Mouse (Mus musculus) MEL (cell line): ENCODE data around the gene Ccdc57. TPM values are rescaled to one million over a fixed set of nuclear protein-coding genes. Genes with fewer than 3 reads are reported as not detected.

Experiments used
- DNase-seq: peaks from one replicate; pipeline ENCODE4 v3.0.0; 2011; ENCODE audit warnings: low read depth, low spot score
- H3K27ac ChIP-seq: 2 replicates; pipeline ENCODE4 v1.5.1; 2012; ENCODE audit warnings: low read depth, mild to moderate bottlenecking, control low read depth, low read length, moderate library complexity; ENCODE audit not compliant: control insufficient read depth
- H3K27me3 ChIP-seq, 2 experiments: fragments of 150-350 bp in 1 of 2; sonication (generic) in 1 of 2; 2 replicates each; pipeline ENCODE4 v1.6.1; 2012; ENCODE audit warnings: low read length in 2 of 2, mild to moderate bottlenecking in 2 of 2, improper control_type of control experiment in 1 of 2, moderate library complexity in 1 of 2; ENCODE audit not compliant: insufficient read depth in 2 of 2, control insufficient read depth in 1 of 2
- H3K36me3 ChIP-seq, 2 experiments: 2 replicates each; pipeline ENCODE4 v1.6.1; 2012 to 2014; ENCODE audit warnings: low read length in 2 of 2, improper control_type of control experiment in 1 of 2, inconsistent platforms in 1 of 2, mild to moderate bottlenecking in 1 of 2; ENCODE audit not compliant: insufficient read depth in 2 of 2, control insufficient read depth in 1 of 2
- H3K4me1 ChIP-seq, 2 experiments: fragments of 150-350 bp in 1 of 2; sonication (generic) in 1 of 2; 2 replicates each; pipeline ENCODE4 v1.6.1; 2012; ENCODE audit warnings: low read length in 2 of 2, improper control_type of control experiment in 1 of 2, mild to moderate bottlenecking in 1 of 2; ENCODE audit not compliant: insufficient read depth in 2 of 2, control insufficient read depth in 1 of 2
- H3K4me3 ChIP-seq, 2 experiments: fragments of 150-350 bp in 1 of 2; sonication (generic) in 1 of 2; 2 replicates each; pipeline ENCODE4 v1.5.1; 2012; ENCODE audit warnings: low read depth in 2 of 2, low read length in 2 of 2, mild to moderate bottlenecking in 2 of 2, moderate library complexity in 2 of 2, control low read depth in 1 of 2, improper control_type of control experiment in 1 of 2; ENCODE audit not compliant: control insufficient read depth in 1 of 2, insufficient read depth in 1 of 2
- H3K79me2 ChIP-seq: 2 replicates; pipeline ENCODE4 v1.6.1; 2012; ENCODE audit warnings: mild to moderate bottlenecking, low read length, moderate library complexity; ENCODE audit not compliant: control insufficient read depth, poor library complexity, insufficient read depth
- H3K9ac ChIP-seq: 2 replicates; pipeline ENCODE4 v1.6.1; 2012; ENCODE audit warnings: low read depth, mild to moderate bottlenecking, control low read depth, low read length, moderate library complexity; ENCODE audit not compliant: control insufficient read depth, poor library complexity, severe bottlenecking
- H3K9me3 ChIP-seq: fragments of 150-350 bp; sonication (generic); replicated peaks from 2 replicates; pipeline ENCODE4 v1.6.1; 2012; ENCODE audit warnings: mild to moderate bottlenecking, low read length, improper control_type of control experiment, moderate library complexity; ENCODE audit not compliant: insufficient read depth
- BHLHE40 ChIP-seq: IDR thresholded peaks from 2 replicates; pipeline ENCODE4 v1.6.1; 2012; ENCODE audit warnings: low read depth, mild to moderate bottlenecking, inconsistent platforms, low read length, improper control_type of control experiment, borderline replicate concordance
- CHD1 ChIP-seq: IDR thresholded peaks from 2 replicates; pipeline ENCODE4 v1.6.1; 2012; ENCODE audit warnings: low read depth, mild to moderate bottlenecking, inconsistent platforms, low read length, improper control_type of control experiment
- CHD2 ChIP-seq: IDR thresholded peaks from 2 replicates; pipeline ENCODE4 v1.6.1; 2011; ENCODE audit warnings: low read length, improper control_type of control experiment
- ELF1 ChIP-seq: IDR thresholded peaks from 2 replicates; pipeline ENCODE4 v1.6.1; 2014; ENCODE audit warnings: low read depth, mild to moderate bottlenecking, inconsistent platforms, low read length, improper control_type of control experiment, moderate library complexity
- ETS1 ChIP-seq: IDR thresholded peaks from 2 replicates; pipeline ENCODE4 v1.6.1; 2012; ENCODE audit warnings: low read depth, mild to moderate bottlenecking, inconsistent platforms, low read length, improper control_type of control experiment, moderate library complexity
- GABPA ChIP-seq: IDR thresholded peaks from 2 replicates; pipeline ENCODE4 v1.6.1; 2012; ENCODE audit warnings: low read depth, mild to moderate bottlenecking, inconsistent platforms, low read length, improper control_type of control experiment, moderate library complexity
- GATA1 ChIP-seq: IDR thresholded peaks from 2 replicates; pipeline ENCODE4 v1.6.1; 2011; ENCODE audit warnings: low read depth, low read length, improper control_type of control experiment
- HCFC1 ChIP-seq: IDR thresholded peaks from 2 replicates; pipeline ENCODE4 v1.6.1; 2012; ENCODE audit warnings: low read depth, mild to moderate bottlenecking, inconsistent platforms, low read length, improper control_type of control experiment, moderate library complexity
- JUND ChIP-seq: IDR thresholded peaks from 2 replicates; pipeline ENCODE4 v1.6.1; 2011; ENCODE audit warnings: low read depth, mild to moderate bottlenecking, improper control_type of control experiment, low read length
- KAT2A ChIP-seq: conservative IDR thresholded peaks from 2 replicates; pipeline ENCODE4 v1.6.1; 2012; ENCODE audit warnings: low read depth, low read length, improper control_type of control experiment, inconsistent platforms
- MAFK ChIP-seq: IDR thresholded peaks from 2 replicates; pipeline ENCODE4 v1.6.1; 2011; ENCODE audit warnings: low read depth, mild to moderate bottlenecking, low read length, improper control_type of control experiment, borderline replicate concordance
- MAZ ChIP-seq: IDR thresholded peaks from 2 replicates; pipeline ENCODE4 v1.6.1; 2012; ENCODE audit warnings: low read depth, mild to moderate bottlenecking, inconsistent platforms, low read length, improper control_type of control experiment
- MEF2A ChIP-seq: IDR thresholded peaks from 2 replicates; pipeline ENCODE4 v1.6.1; 2014; ENCODE audit warnings: low read depth, mild to moderate bottlenecking, inconsistent platforms, low read length, improper control_type of control experiment; ENCODE audit not compliant: poor library complexity, insufficient replicate concordance, severe bottlenecking; ENCODE audit errors: extremely low read depth
- MYB ChIP-seq: IDR thresholded peaks from 2 replicates; pipeline ENCODE4 v1.6.1; 2011; ENCODE audit warnings: mild to moderate bottlenecking, low read depth, low read length, improper control_type of control experiment
- MYC ChIP-seq: IDR thresholded peaks from 2 replicates; pipeline ENCODE4 v1.6.1; 2011; ENCODE audit warnings: low read depth, mild to moderate bottlenecking, low read length, improper control_type of control experiment, moderate library complexity
- NELFE ChIP-seq: IDR thresholded peaks from 2 replicates; pipeline ENCODE4 v1.6.1; 2011; ENCODE audit warnings: low read depth, low read length, improper control_type of control experiment
- NRF1 ChIP-seq: IDR thresholded peaks from 2 replicates; pipeline ENCODE4 v1.6.1; 2014; ENCODE audit warnings: low read depth, mild to moderate bottlenecking, inconsistent platforms, low read length, improper control_type of control experiment, moderate library complexity; ENCODE audit not compliant: poor library complexity, insufficient read depth, severe bottlenecking
- POLR2A ChIP-seq, 2 experiments: IDR thresholded peaks; 2 replicates each; pipeline ENCODE4 v1.6.1; 2011 to 2012; ENCODE audit warnings: low read length in 2 of 2, mild to moderate bottlenecking in 2 of 2, control low read depth in 1 of 2, improper control_type of control experiment in 1 of 2, low read depth in 1 of 2, moderate library complexity in 1 of 2; ENCODE audit not compliant: control insufficient read depth in 1 of 2, insufficient read depth in 1 of 2, poor library complexity in 1 of 2
- POLR2AphosphoS2 ChIP-seq: IDR thresholded peaks from 2 replicates; pipeline ENCODE4 v1.6.1; 2011; ENCODE audit warnings: low read length, improper control_type of control experiment
- POLR2AphosphoS5 ChIP-seq: IDR thresholded peaks from 2 replicates; pipeline ENCODE4 v1.6.1; 2012; ENCODE audit warnings: low read depth, borderline replicate concordance, mild to moderate bottlenecking, inconsistent platforms, low read length, moderate library complexity, mixed read lengths
- RAD21 ChIP-seq: IDR thresholded peaks from 2 replicates; pipeline ENCODE4 v1.6.1; 2011; ENCODE audit warnings: mild to moderate bottlenecking, low read depth, low read length, improper control_type of control experiment
- RCOR1 ChIP-seq: IDR thresholded peaks from 2 replicates; pipeline ENCODE4 v1.6.1; 2012; ENCODE audit warnings: low read depth, mild to moderate bottlenecking, inconsistent platforms, low read length, improper control_type of control experiment
- SIN3A ChIP-seq: IDR thresholded peaks from 2 replicates; pipeline ENCODE4 v1.6.1; 2012; ENCODE audit warnings: low read length, improper control_type of control experiment, inconsistent platforms
- TAL1 ChIP-seq: IDR thresholded peaks from 2 replicates; pipeline ENCODE4 v1.6.1; 2012; ENCODE audit warnings: mild to moderate bottlenecking, inconsistent platforms, low read length, moderate library complexity, mixed read lengths
- TBP ChIP-seq: IDR thresholded peaks from 2 replicates; pipeline ENCODE4 v1.8.0; 2011; ENCODE audit warnings: low read depth, low read length, improper control_type of control experiment
- TCF12 ChIP-seq: IDR thresholded peaks from 2 replicates; pipeline ENCODE4 v1.6.1; 2014; ENCODE audit warnings: low read depth, mild to moderate bottlenecking, inconsistent platforms, low read length, improper control_type of control experiment, moderate library complexity
- USF1 ChIP-seq: IDR thresholded peaks from 2 replicates; pipeline ENCODE4 v1.6.1; 2014; ENCODE audit warnings: low read depth, mild to moderate bottlenecking, inconsistent platforms, low read length, improper control_type of control experiment, moderate library complexity
- USF2 ChIP-seq, 2 experiments: IDR thresholded peaks; 2 replicates each; pipeline ENCODE4 v1.6.1; 2011 to 2012; ENCODE audit warnings: improper control_type of control experiment in 2 of 2, low read length in 2 of 2, borderline replicate concordance in 1 of 2, inconsistent platforms in 1 of 2, low read depth in 1 of 2, mild to moderate bottlenecking in 1 of 2; ENCODE audit not compliant: insufficient read depth in 1 of 2
- ZC3H11A ChIP-seq: IDR thresholded peaks from 2 replicates; pipeline ENCODE4 v1.6.1; 2012; ENCODE audit warnings: low read depth, mild to moderate bottlenecking, inconsistent platforms, low read length, improper control_type of control experiment
- ZKSCAN1 ChIP-seq: IDR thresholded peaks from 2 replicates; pipeline ENCODE4 v1.6.1; 2012; ENCODE audit warnings: low read depth, mild to moderate bottlenecking, inconsistent platforms, low read length, improper control_type of control experiment, moderate library complexity
- ZMIZ1 ChIP-seq: IDR thresholded peaks from 2 replicates; pipeline ENCODE4 v1.6.1; 2012; ENCODE audit warnings: low read depth, mild to moderate bottlenecking, inconsistent platforms, low read length, improper control_type of control experiment, moderate library complexity
- ZNF384 ChIP-seq: IDR thresholded peaks from 2 replicates; pipeline ENCODE4 v1.6.1; 2012; ENCODE audit warnings: low read depth, mild to moderate bottlenecking, inconsistent platforms, low read length, improper control_type of control experiment
- polyA plus RNA-seq, 2 experiments: library from polyadenylated mRNA; stranded (reverse) in 1 of 2; unstranded in 1 of 2; fragments of >175 nt in 1 of 2; fragments of >200 nt in 1 of 2; gene quantifications; 2 replicates each; pipeline versions ENCODE4 v1.2.1 to v1.2.4; 2012; ENCODE audit warnings: low replicate concordance in 2 of 2, low read depth in 1 of 2; ENCODE audit not compliant: insufficient read length in 2 of 2, insufficient read depth in 1 of 2, missing spikeins in 1 of 2
- total RNA-seq: library from RNA; depleted of rRNA; stranded (reverse); fragments of 300-350 nt; gene quantifications from 2 replicates; pipeline ENCODE4 v1.2.3, GENCODE M21; 2012

The Ccdc57 gene
- total and polyA plus RNA-seq, 3 experiments, result 5.3 to 7.4 TPM; not detected in 1

- TF ChIP-seq NELFE (no peak), MAFK (no peak), ZC3H11A (peak; percentile 94), POLR2AphosphoS2 (no peak), GABPA (no peak), MEF2A (no peak), POLR2AphosphoS5 (no peak), NRF1 (peak; percentile 16; the same call in 1 of the 2 replicates), USF2 (IDR thresholded peaks at IDR 0.05; ENCODE audit: borderline replicate concordance in 1 of 2, insufficient read depth in 1 of 2, low read depth in 1 of 2, low read length in 2 of 2) (no peak), GATA1 (peak; percentile 27; the same call in 1 of the 2 replicates), TAL1 (no peak), TCF12 (no peak), MAZ (peak; percentile 43; the same call in 1 of the 2 replicates), CHD1 (no peak), CHD2 (no peak), ETS1 (no peak), ZNF384 (peak; percentile 79), MYB (no peak), BHLHE40 (no peak), ZMIZ1 (no peak), SIN3A (peak; percentile 82)
Observed at GRCm38 (mm10) chr11:120905430-120905873, 27.2 kb downstream of the Ccdc57 start (continued).

- Histone ChIP-seq H3K4me1 (peaks cover 8 to 10% of the 10 kb centered on the region in 2 experiments), H3K27me3 (no peaks in the 10 kb centered on the region), H3K27ac (no peak overlapping the region), H3K9ac (no peak overlapping the region), H3K36me3 (peaks cover 0 to 13% of the 10 kb centered on the region in 2 experiments; a peak in 2 of 4 replicates)
- no peak for TF ChIP-seq ELF1
- no peak for TF ChIP-seq ZKSCAN1
- no peak for TF ChIP-seq MYC
- no peak for TF ChIP-seq SIN3A
- TF ChIP-seq CHD1, result no peak
- TF ChIP-seq POLR2AphosphoS2, result no peak
- no peak for TF ChIP-seq RAD21
- TF ChIP-seq ETS1, result no peak
- TF ChIP-seq RCOR1, result no peak
- no peak for TF ChIP-seq TBP
- no peak for TF ChIP-seq GABPA
- TF ChIP-seq TCF12, result no peak
- no peak for TF ChIP-seq USF1
- TF ChIP-seq BHLHE40, result no peak
- no peak for TF ChIP-seq JUND
- no peak for TF ChIP-seq POLR2A (IDR thresholded peaks at IDR 0.05; ENCODE audit: control insufficient read depth in 1 of 2, insufficient read depth in 1 of 2, low read depth in 1 of 2, low read length in 2 of 2, poor library complexity in 1 of 2)
- no peak for TF ChIP-seq KAT2A
- TF ChIP-seq HCFC1, result no peak
- no peak for TF ChIP-seq ZMIZ1
- TF ChIP-seq, all 39 proteins: peak for 0
- DNase-seq, result no peak
- H3K9me3 ChIP-seq, result no peaks in the 10 kb centered on the region
- H3K79me2 ChIP-seq, result no peaks in the 10 kb centered on the region
- no peak overlapping the region for H3K4me3 ChIP-seq
Observed at GRCm38 (mm10) chr11:120904561-120904960, 28.1 kb downstream of the Ccdc57 start.
